Mouse (Mus musculus) MEL (cell line): ENCODE data around the gene Tcea2. TPM values are rescaled to one million over a fixed set of nuclear protein-coding genes. Genes with fewer than 3 reads are reported as not detected.
A peak's percentile ranks its signal among the peaks of the same experiment; 100 is the strongest.

Experiments
- DNase-seq: peaks from one replicate; pipeline ENCODE4 v3.0.0; 2011; ENCODE audit warnings: low read depth, low spot score
- H3K27ac ChIP-seq: 2 replicates; pipeline ENCODE4 v1.5.1; 2012; ENCODE audit warnings: low read depth, mild to moderate bottlenecking, control low read depth, low read length, moderate library complexity; ENCODE audit not compliant: control insufficient read depth
- H3K27me3 ChIP-seq, 2 experiments: fragments of 150-350 bp in 1 of 2; sonication (generic) in 1 of 2; 2 replicates each; pipeline ENCODE4 v1.6.1; 2012; ENCODE audit warnings: low read length in 2 of 2, mild to moderate bottlenecking in 2 of 2, improper control_type of control experiment in 1 of 2, moderate library complexity in 1 of 2; ENCODE audit not compliant: insufficient read depth in 2 of 2, control insufficient read depth in 1 of 2
- H3K36me3 ChIP-seq, 2 experiments: 2 replicates each; pipeline ENCODE4 v1.6.1; 2012 to 2014; ENCODE audit warnings: low read length in 2 of 2, improper control_type of control experiment in 1 of 2, inconsistent platforms in 1 of 2, mild to moderate bottlenecking in 1 of 2; ENCODE audit not compliant: insufficient read depth in 2 of 2, control insufficient read depth in 1 of 2
- H3K4me1 ChIP-seq, 2 experiments: fragments of 150-350 bp in 1 of 2; sonication (generic) in 1 of 2; 2 replicates each; pipeline ENCODE4 v1.6.1; 2012; ENCODE audit warnings: low read length in 2 of 2, improper control_type of control experiment in 1 of 2, mild to moderate bottlenecking in 1 of 2; ENCODE audit not compliant: insufficient read depth in 2 of 2, control insufficient read depth in 1 of 2
- H3K4me3 ChIP-seq, 2 experiments: fragments of 150-350 bp in 1 of 2; sonication (generic) in 1 of 2; 2 replicates each; pipeline ENCODE4 v1.5.1; 2012; ENCODE audit warnings: low read depth in 2 of 2, low read length in 2 of 2, mild to moderate bottlenecking in 2 of 2, moderate library complexity in 2 of 2, control low read depth in 1 of 2, improper control_type of control experiment in 1 of 2; ENCODE audit not compliant: control insufficient read depth in 1 of 2, insufficient read depth in 1 of 2
- H3K79me2 ChIP-seq: 2 replicates; pipeline ENCODE4 v1.6.1; 2012; ENCODE audit warnings: mild to moderate bottlenecking, low read length, moderate library complexity; ENCODE audit not compliant: control insufficient read depth, poor library complexity, insufficient read depth
- H3K9ac ChIP-seq: 2 replicates; pipeline ENCODE4 v1.6.1; 2012; ENCODE audit warnings: low read depth, mild to moderate bottlenecking, control low read depth, low read length, moderate library complexity; ENCODE audit not compliant: control insufficient read depth, poor library complexity, severe bottlenecking
- H3K9me3 ChIP-seq: fragments of 150-350 bp; sonication (generic); replicated peaks from 2 replicates; pipeline ENCODE4 v1.6.1; 2012; ENCODE audit warnings: mild to moderate bottlenecking, low read length, improper control_type of control experiment, moderate library complexity; ENCODE audit not compliant: insufficient read depth
- CHD1 ChIP-seq: IDR thresholded peaks from 2 replicates; pipeline ENCODE4 v1.6.1; 2012; ENCODE audit warnings: low read depth, mild to moderate bottlenecking, inconsistent platforms, low read length, improper control_type of control experiment
- CTCF ChIP-seq, 3 experiments: IDR thresholded peaks in 2 of 3; conservative IDR thresholded peaks in 1 of 3; 2 replicates each; pipeline ENCODE4 v1.5.1; 2011 to 2012; ENCODE audit warnings: low read length in 3 of 3, low read depth in 2 of 3, mild to moderate bottlenecking in 2 of 3, improper control_type of control experiment in 1 of 3, inconsistent platforms in 1 of 3, mixed read lengths in 1 of 3, moderate library complexity in 1 of 3; ENCODE audit not compliant: control insufficient read depth in 1 of 3, insufficient read depth in 1 of 3, poor library complexity in 1 of 3, severe bottlenecking in 1 of 3
- ETS1 ChIP-seq: IDR thresholded peaks from 2 replicates; pipeline ENCODE4 v1.6.1; 2012; ENCODE audit warnings: low read depth, mild to moderate bottlenecking, inconsistent platforms, low read length, improper control_type of control experiment, moderate library complexity
- GATA1 ChIP-seq: IDR thresholded peaks from 2 replicates; pipeline ENCODE4 v1.6.1; 2011; ENCODE audit warnings: low read depth, low read length, improper control_type of control experiment
- MAFK ChIP-seq: IDR thresholded peaks from 2 replicates; pipeline ENCODE4 v1.6.1; 2011; ENCODE audit warnings: low read depth, mild to moderate bottlenecking, low read length, improper control_type of control experiment, borderline replicate concordance
- MAX ChIP-seq: IDR thresholded peaks from 2 replicates; pipeline ENCODE4 v1.6.1; 2011; ENCODE audit warnings: low read length, improper control_type of control experiment
- MAZ ChIP-seq: IDR thresholded peaks from 2 replicates; pipeline ENCODE4 v1.6.1; 2012; ENCODE audit warnings: low read depth, mild to moderate bottlenecking, inconsistent platforms, low read length, improper control_type of control experiment
- MXI1 ChIP-seq: IDR thresholded peaks from 2 replicates; pipeline ENCODE4 v1.6.1; 2011; ENCODE audit warnings: mild to moderate bottlenecking, low read depth, low read length, improper control_type of control experiment
- NELFE ChIP-seq: IDR thresholded peaks from 2 replicates; pipeline ENCODE4 v1.6.1; 2011; ENCODE audit warnings: low read depth, low read length, improper control_type of control experiment
- NRF1 ChIP-seq: IDR thresholded peaks from 2 replicates; pipeline ENCODE4 v1.6.1; 2014; ENCODE audit warnings: low read depth, mild to moderate bottlenecking, inconsistent platforms, low read length, improper control_type of control experiment, moderate library complexity; ENCODE audit not compliant: poor library complexity, insufficient read depth, severe bottlenecking
- POLR2AphosphoS2 ChIP-seq: IDR thresholded peaks from 2 replicates; pipeline ENCODE4 v1.6.1; 2011; ENCODE audit warnings: low read length, improper control_type of control experiment
- POLR2AphosphoS5 ChIP-seq: IDR thresholded peaks from 2 replicates; pipeline ENCODE4 v1.6.1; 2012; ENCODE audit warnings: low read depth, borderline replicate concordance, mild to moderate bottlenecking, inconsistent platforms, low read length, moderate library complexity, mixed read lengths
- RAD21 ChIP-seq: IDR thresholded peaks from 2 replicates; pipeline ENCODE4 v1.6.1; 2011; ENCODE audit warnings: mild to moderate bottlenecking, low read depth, low read length, improper control_type of control experiment
- RCOR1 ChIP-seq: IDR thresholded peaks from 2 replicates; pipeline ENCODE4 v1.6.1; 2012; ENCODE audit warnings: low read depth, mild to moderate bottlenecking, inconsistent platforms, low read length, improper control_type of control experiment
- SIN3A ChIP-seq: IDR thresholded peaks from 2 replicates; pipeline ENCODE4 v1.6.1; 2012; ENCODE audit warnings: low read length, improper control_type of control experiment, inconsistent platforms
- SMC3 ChIP-seq: IDR thresholded peaks from 2 replicates; pipeline ENCODE4 v1.6.1; 2011; ENCODE audit warnings: low read depth, low read length, improper control_type of control experiment
- TBP ChIP-seq: IDR thresholded peaks from 2 replicates; pipeline ENCODE4 v1.8.0; 2011; ENCODE audit warnings: low read depth, low read length, improper control_type of control experiment
- USF1 ChIP-seq: IDR thresholded peaks from 2 replicates; pipeline ENCODE4 v1.6.1; 2014; ENCODE audit warnings: low read depth, mild to moderate bottlenecking, inconsistent platforms, low read length, improper control_type of control experiment, moderate library complexity
- ZC3H11A ChIP-seq: IDR thresholded peaks from 2 replicates; pipeline ENCODE4 v1.6.1; 2012; ENCODE audit warnings: low read depth, mild to moderate bottlenecking, inconsistent platforms, low read length, improper control_type of control experiment
- ZKSCAN1 ChIP-seq: IDR thresholded peaks from 2 replicates; pipeline ENCODE4 v1.6.1; 2012; ENCODE audit warnings: low read depth, mild to moderate bottlenecking, inconsistent platforms, low read length, improper control_type of control experiment, moderate library complexity
- ZMIZ1 ChIP-seq: IDR thresholded peaks from 2 replicates; pipeline ENCODE4 v1.6.1; 2012; ENCODE audit warnings: low read depth, mild to moderate bottlenecking, inconsistent platforms, low read length, improper control_type of control experiment, moderate library complexity
- polyA plus RNA-seq, 2 experiments: library from polyadenylated mRNA; stranded (reverse) in 1 of 2; unstranded in 1 of 2; fragments of >175 nt in 1 of 2; fragments of >200 nt in 1 of 2; gene quantifications; 2 replicates each; pipeline versions ENCODE4 v1.2.1 to v1.2.4; 2012; ENCODE audit warnings: low replicate concordance in 2 of 2, low read depth in 1 of 2; ENCODE audit not compliant: insufficient read length in 2 of 2, insufficient read depth in 1 of 2, missing spikeins in 1 of 2
- total RNA-seq: library from RNA; depleted of rRNA; stranded (reverse); fragments of 300-350 nt; gene quantifications from 2 replicates; pipeline ENCODE4 v1.2.3, GENCODE M21; 2012

The Tcea2 gene
- total and polyA plus RNA-seq, 3 experiments, result 6.7 to 17.0 TPM; not detected in 1

GRCm38 (mm10) chr2:181658930-181659555 lies 21.1 kb upstream of the Tcea2 start:
- Histone ChIP-seq H3K9ac (no peak overlapping the region), H3K9me3 (no peaks in the 10 kb centered on the region), H3K27me3 (no peaks in the 10 kb centered on the region), H3K4me1 (peaks cover 0 to 12% of the 10 kb centered on the region in 2 experiments; a peak in 2 of 4 replicates), H3K79me2 (no peaks in the 10 kb centered on the region), H3K4me3 (no peak overlapping the region), H3K36me3 (peaks cover 0 to 4% of the 10 kb centered on the region in 2 experiments; a peak in 2 of 4 replicates), H3K27ac (no peak overlapping the region)
- TF ChIP-seq RCOR1 (0 out of 2 replicates have a peak, but pooled peaks have one; percentile 37), POLR2AphosphoS5 (no peak), MAZ (no peak), TBP (no peak), CTCF (IDR thresholded peaks at IDR 0.05 in 2 of 3, conservative IDR thresholded peaks at IDR 0.05 in 1 of 3; ENCODE audit: control insufficient read depth in 1 of 3, insufficient read depth in 1 of 3, low read depth in 2 of 3, low read length in 3 of 3, poor library complexity in 1 of 3, severe bottlenecking in 1 of 3) (peak in 1 of 3 experiments; percentile 47; a peak in 1 of 6 replicates), POLR2AphosphoS2 (no peak), MXI1 (no peak)
- peak; percentile 48 for DNase-seq

- Histone ChIP-seq H3K79me2 (no peaks in the 10 kb centered on the region), H3K27ac (no peak overlapping the region), H3K4me1 (peaks cover 0 to 12% of the 10 kb centered on the region in 2 experiments; a peak in 2 of 4 replicates), H3K9me3 (no peaks in the 10 kb centered on the region), H3K9ac (no peak overlapping the region), H3K36me3 (no peaks in the 10 kb centered on the region; a peak in 1 of 4 replicates), H3K4me3 (no peak overlapping the region), H3K27me3 (no peaks in the 10 kb centered on the region)
- peak; percentile 77 for DNase-seq
- TF ChIP-seq GATA1 (no peak), SIN3A (no peak; the same call in 1 of the 2 replicates), CHD1 (no peak), MAFK (no peak), MAX (no peak), NELFE (no peak), USF1 (no peak), ETS1 (no peak), CTCF (IDR thresholded peaks at IDR 0.05 in 2 of 3, conservative IDR thresholded peaks at IDR 0.05 in 1 of 3; ENCODE audit: control insufficient read depth in 1 of 3, insufficient read depth in 1 of 3, low read depth in 2 of 3, low read length in 3 of 3, poor library complexity in 1 of 3, severe bottlenecking in 1 of 3) (peak; percentile 82 to 86 (median 82)), ZC3H11A (peak; percentile 69), ZMIZ1 (no peak), RAD21 (peak; percentile 71), SMC3 (peak; percentile 94), ZKSCAN1 (no peak), MAZ (peak; percentile 71; the same call in 1 of the 2 replicates), NRF1 (no peak)
Observed at GRCm38 (mm10) chr2:181659609-181660055, 20.5 kb upstream of the Tcea2 start.
